Mouse (Mus musculus): ENCODE measurements around the gene Fgf22.

The Fgf22 gene

GRCm38 (mm10) chr10:79754856-79755516 lies at the start of gene Fgf22:
Gene Fgf22, plus strand, starts transcription at chr10:79755076.
- peak; percentile 80 for DNase-seq (ENCODE audit: low spot score)

- DNase-seq (ENCODE audit: low spot score), result no peak
Measured at GRCm38 (mm10) chr10:79705951-79706350, 48.9 kb upstream of the Fgf22 start.

- no peak for DNase-seq (ENCODE audit: low spot score)
Measured at GRCm38 (mm10) chr10:79706406-79707094, 48.3 kb upstream of the Fgf22 start.

- no peak for DNase-seq (ENCODE audit: low spot score)
Measured at GRCm38 (mm10) chr10:79707162-79707561, 47.7 kb upstream of the Fgf22 start.

GRCm38 (mm10) chr10:79707759-79708158 lies 47.1 kb upstream of the Fgf22 start:
- no peak for DNase-seq (ENCODE audit: low spot score)

GRCm38 (mm10) chr10:79708668-79709067 lies 46.2 kb upstream of the Fgf22 start:
- no peak for DNase-seq (ENCODE audit: low spot score)

- DNase-seq (ENCODE audit: low spot score), result no peak
Measured at GRCm38 (mm10) chr10:79709307-79709706, 45.6 kb upstream of the Fgf22 start.

- peak; percentile 59 for DNase-seq (ENCODE audit: low spot score)
Measured at GRCm38 (mm10) chr10:79712029-79712428, 42.8 kb upstream of the Fgf22 start.

GRCm38 (mm10) chr10:79712499-79713126 lies 42.3 kb upstream of the Fgf22 start:
- peak; percentile 90 for DNase-seq (ENCODE audit: low spot score)

GRCm38 (mm10) chr10:79713163-79713562 lies 41.7 kb upstream of the Fgf22 start:
- DNase-seq (ENCODE audit: low spot score), result no peak

- DNase-seq (ENCODE audit: low spot score), result no peak
Measured at GRCm38 (mm10) chr10:79714996-79715395, 39.9 kb upstream of the Fgf22 start.

GRCm38 (mm10) chr10:79716254-79716987 lies 38.5 kb upstream of the Fgf22 start, which contains the start of gene Hcn2:
Gene Hcn2, plus strand, starts transcription at chr10:79716634.
- peak; percentile 35 for DNase-seq (ENCODE audit: low spot score)

GRCm38 (mm10) chr10:79716988-79717355 lies 37.9 kb upstream of the Fgf22 start:
- DNase-seq (ENCODE audit: low spot score), result peak; percentile 27

- DNase-seq (ENCODE audit: low spot score), result peak; percentile 82
Measured at GRCm38 (mm10) chr10:79717640-79718357, 37.1 kb upstream of the Fgf22 start.

GRCm38 (mm10) chr10:79721089-79721488 lies 33.8 kb upstream of the Fgf22 start:
- no peak for DNase-seq (ENCODE audit: low spot score)

- no peak for DNase-seq (ENCODE audit: low spot score)
Measured at GRCm38 (mm10) chr10:79723047-79723446, 31.8 kb upstream of the Fgf22 start.

- no peak for DNase-seq (ENCODE audit: low spot score)
Measured at GRCm38 (mm10) chr10:79723692-79724091, 31.2 kb upstream of the Fgf22 start.

GRCm38 (mm10) chr10:79726090-79726489 lies 28.8 kb upstream of the Fgf22 start:
- DNase-seq (ENCODE audit: low spot score), result peak; percentile 60

GRCm38 (mm10) chr10:79728323-79729249 lies 26.3 kb upstream of the Fgf22 start:
- DNase-seq (ENCODE audit: low spot score), result no peak

- DNase-seq (ENCODE audit: low spot score), result no peak
Measured at GRCm38 (mm10) chr10:79729357-79729965, 25.4 kb upstream of the Fgf22 start.
